Mouse (Mus musculus): ENCODE results near the gene Prss58. TPM values are rescaled to one million over a fixed set of nuclear protein-coding genes. Genes with fewer than 3 reads are reported as not detected.

Prss58 gene
- not detected in 2 replicates for polyA plus RNA-seq (2016; fragmentation: Nextera tagmentation; extraction: Ambion mirVana)

- Histone ChIP-seq H3K36me3 (replicated peaks) (no peaks in the 10 kb centered on the region), H3K9ac (no peak within 1 kb of the TSS), H3K4me1 (no peaks in the 10 kb centered on the region), H3K27ac (no peak within 1 kb of the TSS), H3K9me3 (no peaks in the 10 kb centered on the region), H3K4me2 (no peak within 1 kb of the TSS), H3K4me3 (replicated peaks) (no peak within 1 kb of the TSS), H3K27me3 (no peaks in the 10 kb centered on the region)
- no peak for ATAC-seq (ENCODE audit: low FRiP score)
These were observed at the start of gene Prss58 for GRCm38 (mm10) chr6:40900287-40900686. Gene Prss58 (minus strand): TSS chr6:40900387.

DNA sequence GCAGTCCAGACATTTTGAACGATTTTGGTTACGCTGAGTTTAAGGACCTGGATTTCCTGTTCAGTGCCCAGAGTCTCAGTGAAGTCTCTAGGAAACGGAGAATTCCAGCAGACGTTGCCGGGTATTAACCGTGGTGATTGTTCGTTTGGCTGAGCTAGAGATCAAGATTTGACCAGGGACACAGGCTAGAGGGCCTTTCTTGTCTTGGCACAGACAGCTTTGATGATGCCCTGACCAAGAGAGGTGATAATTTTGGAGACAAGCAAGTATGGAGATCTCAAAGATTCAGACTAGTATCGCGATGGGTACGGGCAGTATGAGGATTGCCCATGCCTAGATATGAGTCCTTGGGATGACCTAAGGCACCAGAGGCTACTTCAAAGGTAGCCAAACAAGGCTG lies 40.3 kb upstream of the Prss58 start, which contains the start of gene 1700074P13Rik:
Gene 1700074P13Rik, minus strand, starts transcription at position 101 of the 400 bp plus-strand sequence.
- 95% methylated on average over 10 of the region's 10 CpGs for WGBS
- no peaks in the 10 kb centered on the region for H3K4me1 ChIP-seq
- H3K9me3 ChIP-seq, result no peaks in the 10 kb centered on the region

DNA sequence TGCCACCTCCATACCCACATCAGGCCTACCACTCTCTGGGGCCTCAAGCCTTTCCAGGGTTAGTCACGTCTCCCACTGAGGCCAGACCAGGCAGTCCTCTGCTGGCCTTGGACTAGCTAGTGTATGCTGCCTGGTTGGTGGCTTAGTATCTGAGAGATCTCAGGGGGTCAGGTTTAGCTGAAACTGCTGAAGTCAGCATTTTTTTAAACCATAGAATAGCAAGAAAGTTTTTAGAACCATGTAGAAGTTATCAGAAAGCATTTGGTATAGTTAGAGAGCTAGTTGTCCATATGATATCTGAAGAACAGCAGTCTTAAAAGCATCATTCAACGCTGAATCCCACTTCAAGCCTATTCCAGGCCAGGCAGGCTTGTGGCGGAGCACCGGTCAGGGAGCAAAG lies 19.8 kb upstream of the Prss58 start:
- Histone ChIP-seq H3K36me3 (replicated peaks) (no peaks in the 10 kb centered on the region), H3K4me2 (no peak overlapping the region), H3K4me3 (replicated peaks) (no peak overlapping the region), H3K27me3 (no peaks in the 10 kb centered on the region), H3K9me3 (no peaks in the 10 kb centered on the region), H3K4me1 (no peaks in the 10 kb centered on the region), H3K27ac (no peak overlapping the region), H3K9ac (no peak overlapping the region)
- no peak for ATAC-seq (ENCODE audit: low FRiP score)
- WGBS, result 81% methylated on average over 4 of the region's 4 CpGs

More for the DNA sequence above, 40.3 kb upstream of the Prss58 start, which contains the start of gene 1700074P13Rik:
- Histone ChIP-seq H3K27ac (no peak within 1 kb of the TSS), H3K27me3 (no peaks in the 10 kb centered on the region), H3K4me2 (no peak within 1 kb of the TSS), H3K4me3 (replicated peaks) (no peak within 1 kb of the TSS), H3K9ac (no peak within 1 kb of the TSS), H3K36me3 (replicated peaks) (no peaks in the 10 kb centered on the region)
- ATAC-seq (ENCODE audit: low FRiP score), result no peak

GRCm38 (mm10) chr6:40894716-40895115 lies 5.5 kb downstream of the Prss58 start:
- Histone ChIP-seq H3K4me1 (no peaks in the 10 kb centered on the region), H3K27me3 (no peaks in the 10 kb centered on the region), H3K9ac (no peak overlapping the region), H3K36me3 (replicated peaks) (no peaks in the 10 kb centered on the region), H3K4me3 (replicated peaks) (no peak overlapping the region), H3K9me3 (no peaks in the 10 kb centered on the region), H3K4me2 (no peak overlapping the region), H3K27ac (no peak overlapping the region)
- ATAC-seq (ENCODE audit: low FRiP score), result no peak
- WGBS, result 80% methylated on average over 1 of the region's 1 CpGs

- WGBS, result 42% methylated on average over 7 of the region's 7 CpGs
- H3K4me2 ChIP-seq, result no peak overlapping the region
- ATAC-seq (ENCODE audit: low FRiP score), result no peak; the same call in 1 of the 2 replicates
These were observed 6.6 kb downstream of the Prss58 start for GRCm38 (mm10) chr6:40893577-40893976.

GRCm38 (mm10) chr6:40891754-40892153 lies 8.4 kb downstream of the Prss58 start:
- 80% methylated on average over 4 of the region's 4 CpGs for WGBS

More at GRCm38 (mm10) chr6:40893577-40893976, 6.6 kb downstream of the Prss58 start:
- Histone ChIP-seq H3K4me1 (no peaks in the 10 kb centered on the region), H3K36me3 (replicated peaks) (no peaks in the 10 kb centered on the region), H3K4me3 (replicated peaks) (no peak overlapping the region), H3K9ac (no peak overlapping the region), H3K27ac (no peak overlapping the region), H3K9me3 (no peaks in the 10 kb centered on the region), H3K27me3 (no peaks in the 10 kb centered on the region)

GRCm38 (mm10) chr6:40890973-40891372 lies 9.2 kb downstream of the Prss58 start:
- 81% methylated on average over 1 of the region's 1 CpGs for WGBS
- no peaks in the 10 kb centered on the region for H3K36me3 ChIP-seq (replicated peaks)

More at GRCm38 (mm10) chr6:40891754-40892153, 8.4 kb downstream of the Prss58 start:
- H3K9me3 ChIP-seq, result no peaks in the 10 kb centered on the region
- no peaks in the 10 kb centered on the region for H3K27me3 ChIP-seq
- ATAC-seq (ENCODE audit: low FRiP score), result no peak
- H3K4me2 ChIP-seq, result no peak overlapping the region
- no peaks in the 10 kb centered on the region for H3K36me3 ChIP-seq (replicated peaks)
- H3K4me3 ChIP-seq (replicated peaks), result no peak overlapping the region
- H3K4me1 ChIP-seq, result no peaks in the 10 kb centered on the region
- no peak overlapping the region for H3K9ac ChIP-seq
- no peak overlapping the region for H3K27ac ChIP-seq

DNA sequence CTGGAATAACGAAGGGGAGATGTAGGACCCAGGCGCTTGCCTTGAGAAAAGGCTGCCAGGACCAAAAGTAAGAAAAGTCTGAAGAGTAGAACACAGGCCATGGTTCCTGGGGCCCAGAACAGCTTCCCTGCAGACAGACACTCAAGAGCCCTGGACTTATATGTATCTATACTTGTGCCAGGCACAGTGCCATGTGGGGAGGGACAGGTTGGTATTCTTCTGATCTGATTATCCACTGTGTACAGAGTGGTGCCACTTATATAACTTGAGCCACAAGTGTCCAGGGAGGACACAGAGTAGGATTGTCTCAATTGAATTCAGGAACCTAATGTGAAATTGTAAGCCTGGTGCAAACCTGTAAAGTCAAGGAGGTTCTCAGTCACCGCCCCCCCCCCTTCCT lies 12.8 kb downstream of the Prss58 start, which contains the start of gene Moxd2:
Gene Moxd2, minus strand, starts transcription at position 101 of the 400 bp plus-strand sequence.
- Histone ChIP-seq H3K9ac (no peak within 1 kb of the TSS), H3K27ac (no peak within 1 kb of the TSS), H3K4me3 (replicated peaks) (no peak within 1 kb of the TSS), H3K27me3 (no peaks in the 10 kb centered on the region), H3K4me1 (no peaks in the 10 kb centered on the region), H3K9me3 (no peaks in the 10 kb centered on the region), H3K36me3 (replicated peaks) (no peaks in the 10 kb centered on the region), H3K4me2 (no peak within 1 kb of the TSS)
- 96% methylated on average over 3 of the region's 3 CpGs for WGBS
- ATAC-seq (ENCODE audit: low FRiP score), result no peak

More at GRCm38 (mm10) chr6:40890973-40891372, 9.2 kb downstream of the Prss58 start:
- Histone ChIP-seq H3K27ac (no peak overlapping the region), H3K4me2 (no peak overlapping the region), H3K9me3 (no peaks in the 10 kb centered on the region), H3K9ac (no peak overlapping the region), H3K4me3 (replicated peaks) (no peak overlapping the region), H3K27me3 (no peaks in the 10 kb centered on the region), H3K4me1 (no peaks in the 10 kb centered on the region)
- no peak for ATAC-seq (ENCODE audit: low FRiP score)

- Histone ChIP-seq H3K9ac (no peak overlapping the region), H3K4me3 (replicated peaks) (no peak overlapping the region), H3K27me3 (no peaks in the 10 kb centered on the region), H3K27ac (no peak overlapping the region), H3K4me1 (no peaks in the 10 kb centered on the region), H3K36me3 (replicated peaks) (no peaks in the 10 kb centered on the region), H3K4me2 (no peak overlapping the region), H3K9me3 (no peaks in the 10 kb centered on the region)
- ATAC-seq (ENCODE audit: low FRiP score), result no peak
These were observed 54.9 kb downstream of the Prss58 start for GRCm38 (mm10) chr6:40845283-40845682.

Other genes starting within 250 kb of the Prss58 start
- gene Moxd2, start 12.9 kb downstream of the Prss58 start, polyA plus RNA-seq (2016; fragmentation: Nextera tagmentation; extraction: Ambion mirVana), result not detected in 2 replicates
- not detected in 2 replicates for gene 1700074P13Rik, start 40.2 kb upstream of the Prss58 start, polyA plus RNA-seq (2016; fragmentation: Nextera tagmentation; extraction: Ambion mirVana)
- not detected in 2 replicates for gene Gm4744, start 51.5 kb upstream of the Prss58 start, polyA plus RNA-seq (2016; fragmentation: Nextera tagmentation; extraction: Ambion mirVana)
- not detected in 2 replicates for gene 1810009J06Rik, start 64.4 kb upstream of the Prss58 start, polyA plus RNA-seq (2016; fragmentation: Nextera tagmentation; extraction: Ambion mirVana)
- not detected in 2 replicates for gene Gm2663, start 99.1 kb upstream of the Prss58 start, polyA plus RNA-seq (2016; fragmentation: Nextera tagmentation; extraction: Ambion mirVana)
- not detected in 2 replicates for gene 2210010C04Rik, start 135.1 kb upstream of the Prss58 start, polyA plus RNA-seq (2016; fragmentation: Nextera tagmentation; extraction: Ambion mirVana)

Measured in forebrain, embryonic 12.5 days (tissue).